Mouse (Mus musculus) neural tube, embryonic 10.5 days (tissue): ENCODE measurements around the gene Cd2bp2.

Experiments used
- DNase-seq: peaks from one replicate; pipeline ENCODE4 v3.0.0-alpha.2; 2017; ENCODE audit warnings: low spot score; ENCODE audit errors: extremely low spot score

Cd2bp2 gene

GRCm38 (mm10) chr7:127217901-127218642, 22.2 kb upstream of the Cd2bp2 start:
- DNase-seq = no peak

DNA sequence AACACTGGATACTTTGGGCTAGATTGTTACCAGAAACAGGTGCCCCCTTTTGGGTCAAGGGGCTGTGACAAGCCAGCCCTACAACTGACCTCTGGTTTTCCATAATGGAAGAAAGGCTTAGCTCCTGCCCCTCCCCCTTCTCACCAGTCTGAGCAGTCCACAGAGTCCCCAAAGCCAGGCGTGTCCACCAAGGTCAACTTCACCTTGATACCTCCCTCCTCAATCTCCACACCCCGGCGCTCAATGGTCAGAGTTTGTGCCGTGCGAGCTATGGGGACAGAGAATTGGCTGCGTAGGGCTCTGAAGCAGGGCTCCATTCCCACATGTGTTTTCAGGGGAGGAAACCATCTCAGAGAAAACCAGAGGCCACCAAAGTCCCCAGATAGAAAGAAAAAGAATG, 21.6 kb upstream of the Cd2bp2 start:
- no peak for DNase-seq

DNA sequence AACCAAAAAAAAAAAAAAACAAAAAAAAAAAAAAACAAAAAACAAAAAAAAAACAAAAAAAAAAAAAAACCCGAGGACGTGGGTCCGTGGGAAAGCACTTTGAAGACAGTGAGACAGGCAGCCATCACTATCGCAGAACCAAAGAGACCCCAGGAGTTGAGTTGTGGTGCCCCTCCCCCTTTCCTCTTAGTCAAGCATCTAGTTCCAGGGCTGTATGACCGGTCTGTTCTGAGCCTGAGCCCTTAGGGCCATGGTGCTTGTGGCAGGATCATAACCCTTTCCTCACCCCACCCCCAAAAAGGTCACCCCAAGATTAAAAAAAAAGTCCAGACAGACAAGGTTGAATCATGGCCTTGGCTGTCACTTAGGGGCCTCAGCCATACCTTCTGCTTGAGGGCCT, 20.5 kb upstream of the Cd2bp2 start:
- no peak for DNase-seq

DNA sequence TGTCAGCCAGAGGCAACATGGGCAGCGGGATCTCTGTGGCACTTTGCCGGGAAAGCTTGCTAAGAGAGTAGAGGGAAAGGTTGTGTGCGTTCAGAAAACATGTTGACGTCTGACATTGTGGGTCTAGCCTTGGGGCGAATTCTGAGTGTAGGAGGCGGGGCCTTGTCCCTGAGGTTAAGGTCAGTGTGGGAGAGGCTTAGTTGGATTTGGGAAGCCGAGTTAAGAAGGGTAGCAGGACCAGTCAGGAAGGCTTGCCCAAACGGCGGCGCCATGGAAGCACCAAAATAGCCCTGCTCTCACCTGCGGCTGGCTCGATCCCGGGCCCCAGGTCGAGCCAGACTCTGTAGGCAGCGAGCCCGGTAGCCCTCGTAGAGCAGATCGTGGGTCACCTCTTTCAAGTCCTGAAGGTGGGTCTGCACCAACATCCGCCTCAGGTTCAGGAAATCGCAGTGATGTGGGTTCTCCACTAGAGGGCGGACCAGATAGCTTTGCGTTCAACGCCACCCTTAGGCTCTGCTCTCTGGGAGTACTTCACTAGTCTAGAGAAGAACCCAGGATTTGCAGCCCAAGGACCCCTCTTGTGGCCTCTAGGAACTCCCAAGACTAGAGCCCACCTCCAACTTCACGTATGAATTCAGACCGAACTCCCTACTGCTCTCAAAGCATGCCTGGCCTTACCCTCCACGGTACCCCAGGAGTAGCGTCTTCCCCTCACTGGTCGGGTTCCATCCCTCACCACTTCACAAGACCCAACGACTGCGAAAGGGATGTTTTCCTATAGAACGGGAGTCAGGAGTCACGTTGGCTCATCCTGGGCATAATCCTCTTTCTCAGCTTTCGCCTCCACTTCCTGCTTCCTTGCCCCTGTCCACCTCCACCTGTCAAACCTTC, 19.4 kb upstream of the Cd2bp2 start:
- peak; percentile 68 for DNase-seq

DNA sequence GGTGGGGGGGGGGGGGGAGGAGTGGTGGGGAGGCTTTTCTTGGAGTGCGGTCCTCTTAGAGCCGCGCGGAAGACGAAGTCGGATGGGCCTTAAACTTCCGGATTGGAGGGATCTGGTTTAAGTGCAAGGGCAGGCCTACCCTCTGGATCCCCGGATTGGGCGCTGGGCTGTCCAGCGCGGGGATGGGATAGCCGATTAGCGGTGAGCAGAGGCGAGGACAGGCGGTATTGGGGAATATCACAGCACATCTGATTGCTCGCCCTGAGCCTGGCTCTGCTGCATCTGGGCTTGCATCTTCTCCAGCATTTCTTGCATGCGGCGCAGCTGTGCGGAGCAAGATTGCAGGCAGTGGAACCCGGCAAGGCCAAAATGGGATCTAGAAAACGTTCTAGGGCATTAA, 18.7 kb upstream of the Cd2bp2 start:
- DNase-seq = peak; percentile 27

DNA sequence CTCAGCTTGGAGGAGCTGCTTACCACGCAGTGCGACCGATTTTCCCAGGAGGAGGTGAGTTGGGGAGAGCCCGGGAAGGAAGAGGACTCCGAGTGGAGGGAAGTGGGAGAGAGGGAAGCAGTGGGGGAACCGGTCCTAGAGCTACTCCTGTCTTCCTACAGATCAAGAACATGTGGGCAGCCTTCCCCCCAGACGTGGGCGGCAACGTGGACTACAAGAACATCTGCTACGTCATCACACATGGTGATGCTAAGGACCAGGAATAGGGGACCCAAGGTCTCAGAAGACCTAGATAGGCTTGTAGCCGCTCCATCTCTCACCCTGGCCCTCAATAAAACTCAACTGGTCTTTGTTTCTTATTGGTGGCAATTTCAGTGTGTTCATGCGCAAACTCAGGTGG, 18.1 kb upstream of the Cd2bp2 start:
- no peak for DNase-seq

- no peak for DNase-seq
Observed at GRCm38 (mm10) chr7:127213485-127213884, 17.6 kb upstream of the Cd2bp2 start.

DNA sequence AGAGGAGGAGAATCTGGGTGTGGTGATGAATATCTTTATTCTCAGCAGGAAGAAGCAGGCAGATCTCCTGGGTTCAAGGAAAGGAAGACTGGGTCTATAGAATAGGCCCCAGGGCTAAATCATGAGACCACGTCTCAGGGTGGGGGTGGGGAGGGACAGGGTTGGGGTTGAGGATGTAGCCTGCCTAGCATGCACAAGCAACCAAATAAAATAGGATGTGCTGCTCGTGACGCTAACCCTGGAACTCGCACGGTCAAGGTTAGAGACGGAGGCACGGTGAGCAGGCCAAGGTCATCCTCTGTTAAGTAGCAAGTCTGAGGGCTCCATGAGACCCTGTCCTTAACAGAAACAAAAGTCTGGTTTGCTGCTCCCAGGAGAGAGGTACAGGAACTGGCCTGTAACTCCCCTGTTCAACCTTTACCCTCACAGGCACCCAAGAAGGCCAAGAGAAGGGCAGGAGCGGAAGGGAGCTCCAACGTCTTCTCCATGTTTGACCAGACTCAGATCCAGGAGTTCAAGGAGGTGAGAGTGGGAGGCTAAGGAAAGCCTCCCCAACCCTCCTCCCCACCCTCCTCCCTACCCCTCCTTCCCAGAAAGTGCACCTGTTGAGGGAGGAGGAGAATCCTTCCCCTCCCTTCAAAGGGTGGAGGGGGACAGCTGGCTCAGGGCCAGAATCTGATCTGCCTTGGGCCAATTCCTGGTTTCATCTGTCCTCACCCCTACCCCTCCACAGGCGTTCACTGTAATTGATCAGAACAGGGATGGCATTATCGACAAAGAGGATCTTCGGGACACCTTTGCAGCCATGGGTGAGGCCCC, 16.8 kb upstream of the Cd2bp2 start:
- DNase-seq = no peak

DNA sequence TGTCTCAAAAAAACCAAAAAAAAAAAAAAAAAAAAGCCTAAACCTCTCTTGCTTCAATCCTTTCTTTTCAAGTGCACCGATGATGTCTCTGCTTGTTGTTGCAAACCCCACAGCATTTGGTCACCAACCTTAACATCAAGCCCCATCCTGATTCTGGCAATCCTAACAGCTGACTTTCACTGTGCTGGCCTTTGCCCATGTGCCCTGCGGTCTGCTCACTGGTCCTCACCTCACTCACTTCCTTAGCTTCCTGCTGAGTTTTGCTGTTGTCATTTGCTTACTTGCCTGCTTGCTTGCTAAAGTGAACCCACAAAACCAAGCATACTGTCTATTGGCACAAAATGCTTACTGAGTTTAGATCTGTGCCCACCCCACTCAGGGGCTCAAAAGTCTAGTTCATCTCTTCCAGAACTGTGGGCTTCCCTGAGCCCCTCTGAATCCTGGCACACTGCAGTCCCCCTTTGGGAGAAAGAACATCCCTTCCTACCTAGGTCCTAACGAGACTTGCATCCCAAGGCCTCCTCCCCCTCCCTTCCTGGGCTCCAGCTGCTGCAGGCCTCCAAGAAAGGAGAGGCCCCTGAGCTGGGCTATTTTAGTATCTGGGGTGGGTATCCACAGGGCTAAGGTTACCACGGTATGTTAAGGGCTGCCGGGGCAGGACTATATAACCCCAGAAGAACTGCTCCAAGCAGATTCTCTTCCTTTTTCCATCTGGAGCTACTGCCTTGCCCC, 15.3 kb upstream of the Cd2bp2 start:
- DNase-seq = no peak

GRCm38 (mm10) chr7:127210266-127210665, 14.4 kb upstream of the Cd2bp2 start:
- no peak for DNase-seq

DNA sequence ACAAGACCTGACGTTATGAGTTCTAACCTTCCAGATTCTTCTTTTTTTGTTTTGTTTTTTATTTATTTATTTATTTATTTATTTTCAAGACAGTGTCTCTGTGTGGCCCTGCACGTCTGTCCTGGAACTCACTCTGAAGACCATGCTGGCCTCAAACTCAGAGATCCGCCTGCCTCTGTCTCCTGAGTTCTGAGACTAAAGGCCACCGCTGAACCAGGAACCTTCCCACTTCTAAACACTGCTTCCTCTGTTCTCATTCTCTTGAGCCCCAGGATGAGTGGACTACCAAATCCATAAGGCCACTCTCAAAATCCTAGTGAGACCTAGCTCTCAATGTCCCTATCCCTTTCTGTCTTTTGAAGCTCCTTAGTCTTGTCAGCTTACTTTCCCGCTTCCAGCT, 14.0 kb upstream of the Cd2bp2 start:
- no peak for DNase-seq

GRCm38 (mm10) chr7:127208553-127209438, 12.9 kb upstream of the Cd2bp2 start, which contains the start of gene Mylpf:
Gene Mylpf (plus strand): TSS chr7:127208890.
- peak; percentile 95 for DNase-seq

DNA sequence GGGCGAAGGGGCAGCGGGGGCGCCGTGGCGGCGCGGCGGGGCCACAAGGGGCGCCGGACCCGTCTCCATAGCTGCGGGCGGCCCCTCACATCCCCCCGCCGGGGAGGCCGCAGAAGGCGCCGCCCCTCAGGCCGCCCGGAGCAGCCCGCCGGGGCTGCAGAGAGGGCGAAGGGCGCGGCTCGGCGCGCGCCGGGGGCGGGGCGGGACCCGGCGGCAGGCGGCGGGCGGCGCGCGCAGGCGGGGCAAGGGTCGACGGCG, 12.4 kb upstream of the Cd2bp2 start, which contains the start of gene Tbc1d10b:
Gene Tbc1d10b, minus strand, starts transcription at position 174 of the 258 bp plus-strand sequence.
- DNase-seq = no peak

- DNase-seq = peak; percentile 65
Observed at GRCm38 (mm10) chr7:127207374-127208294, 11.8 kb upstream of the Cd2bp2 start.

- no peak for DNase-seq
Observed at GRCm38 (mm10) chr7:127206606-127207005, 10.8 kb upstream of the Cd2bp2 start.

GRCm38 (mm10) chr7:127196484-127196883, 634 bp upstream of the Cd2bp2 start:
- peak; percentile 29 for DNase-seq

GRCm38 (mm10) chr7:127194633-127195029, 1.2 kb downstream of the Cd2bp2 start:
- DNase-seq = no peak

DNA sequence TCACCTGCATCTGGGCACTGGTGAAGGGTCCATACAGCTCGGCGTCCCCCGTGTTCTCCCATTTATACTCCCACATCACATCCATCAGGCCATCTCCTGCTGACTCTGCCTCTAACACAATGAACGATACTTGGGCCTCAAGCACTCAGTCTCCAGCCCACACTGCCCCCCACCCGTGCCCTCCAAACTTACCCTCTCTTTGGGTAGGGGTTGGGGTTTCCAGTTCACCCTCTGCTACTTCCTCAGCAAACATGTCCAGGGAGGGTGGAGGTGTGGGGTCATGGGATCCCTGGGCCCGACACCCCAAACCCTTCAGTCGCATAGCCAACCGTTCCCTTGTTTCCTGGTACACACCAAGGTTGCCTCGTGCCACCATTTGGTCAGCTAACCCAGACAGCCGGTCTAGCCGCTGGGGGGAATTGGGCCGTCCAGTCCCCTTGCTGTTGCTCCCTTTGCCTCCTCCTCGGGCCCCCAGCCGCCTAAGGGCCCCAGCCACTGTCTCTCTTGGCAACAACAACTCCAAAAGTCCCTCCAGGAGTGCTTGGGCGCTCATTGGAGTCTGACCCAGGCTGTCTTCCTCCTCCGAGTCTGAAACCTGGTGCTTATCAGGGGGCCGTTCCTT, 1.7 kb downstream of the Cd2bp2 start:
- no peak for DNase-seq

- no peak for DNase-seq
Observed at GRCm38 (mm10) chr7:127192989-127193388, 2.9 kb downstream of the Cd2bp2 start.
